Mouse (Mus musculus) cerebellum, adult 9-11 months (tissue): Measurements from ENCODE around the gene Prss16.
A peak's percentile ranks its signal among the peaks of the same experiment; 100 is the strongest.

Source experiments
- DNase-seq: peaks from one replicate; pipeline ENCODE4 v3.0.0; 2022

Gene Prss16

DNA sequence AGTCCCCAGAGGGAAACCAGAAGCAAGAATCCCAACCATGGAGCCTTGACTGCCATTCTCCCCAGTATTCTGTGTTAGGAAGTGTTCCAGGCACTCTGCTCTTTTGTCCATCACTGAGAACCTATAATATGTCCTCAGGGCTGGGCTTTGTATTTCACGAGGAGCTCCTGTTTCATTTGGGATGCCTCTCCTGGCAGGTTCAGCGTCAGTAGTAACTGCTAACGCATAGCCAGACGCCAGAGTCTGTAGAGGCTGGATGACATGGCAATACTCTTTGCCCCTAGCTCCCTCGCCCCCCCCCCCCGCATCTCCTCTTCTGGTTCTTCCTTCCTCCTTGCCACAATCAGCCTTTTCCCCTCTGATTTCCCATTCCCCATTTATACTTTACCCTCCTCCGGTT, at the start of gene Prss16:
Gene Prss16, minus strand, starts transcription at position 101 of the 400 bp plus-strand sequence.
- DNase-seq: no peak

DNA sequence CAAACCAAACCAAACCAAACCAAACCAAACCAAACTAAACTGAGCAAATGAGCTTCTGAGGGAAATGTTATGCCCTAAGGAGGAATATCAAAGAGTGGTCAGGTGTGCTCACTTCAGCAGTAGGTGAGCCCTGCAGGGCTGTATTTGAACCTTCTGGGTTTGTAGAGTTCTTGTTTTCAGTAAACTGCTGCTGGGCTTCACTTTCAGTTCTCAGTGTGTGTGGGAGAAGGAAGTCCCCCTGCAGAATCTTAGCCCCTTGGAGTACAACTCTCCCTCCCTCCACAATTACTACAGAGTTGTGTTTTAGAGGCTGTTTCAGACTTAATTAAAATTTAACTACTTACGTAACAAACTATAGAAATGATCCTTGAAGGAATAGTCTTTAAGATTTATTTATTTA, 44.2 kb upstream of the Prss16 start:
- DNase-seq: no peak

DNA sequence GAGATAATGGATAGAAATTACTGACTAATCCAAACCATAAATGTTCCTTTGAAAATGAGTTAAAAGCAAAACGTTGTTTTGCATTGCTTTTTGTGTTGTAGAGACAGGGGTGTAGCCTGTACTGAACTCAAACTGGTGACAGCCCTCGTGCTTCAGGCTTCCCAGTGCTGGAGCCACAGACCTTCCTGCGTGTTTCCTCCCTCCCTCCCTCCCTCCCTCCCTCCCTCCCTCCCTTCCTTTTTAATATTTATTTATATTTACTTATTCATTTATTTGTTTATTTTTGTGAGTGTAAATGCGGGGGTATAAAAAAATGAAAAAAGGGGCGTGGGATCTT, 41.9 kb upstream of the Prss16 start:
- DNase-seq: no peak

DNA sequence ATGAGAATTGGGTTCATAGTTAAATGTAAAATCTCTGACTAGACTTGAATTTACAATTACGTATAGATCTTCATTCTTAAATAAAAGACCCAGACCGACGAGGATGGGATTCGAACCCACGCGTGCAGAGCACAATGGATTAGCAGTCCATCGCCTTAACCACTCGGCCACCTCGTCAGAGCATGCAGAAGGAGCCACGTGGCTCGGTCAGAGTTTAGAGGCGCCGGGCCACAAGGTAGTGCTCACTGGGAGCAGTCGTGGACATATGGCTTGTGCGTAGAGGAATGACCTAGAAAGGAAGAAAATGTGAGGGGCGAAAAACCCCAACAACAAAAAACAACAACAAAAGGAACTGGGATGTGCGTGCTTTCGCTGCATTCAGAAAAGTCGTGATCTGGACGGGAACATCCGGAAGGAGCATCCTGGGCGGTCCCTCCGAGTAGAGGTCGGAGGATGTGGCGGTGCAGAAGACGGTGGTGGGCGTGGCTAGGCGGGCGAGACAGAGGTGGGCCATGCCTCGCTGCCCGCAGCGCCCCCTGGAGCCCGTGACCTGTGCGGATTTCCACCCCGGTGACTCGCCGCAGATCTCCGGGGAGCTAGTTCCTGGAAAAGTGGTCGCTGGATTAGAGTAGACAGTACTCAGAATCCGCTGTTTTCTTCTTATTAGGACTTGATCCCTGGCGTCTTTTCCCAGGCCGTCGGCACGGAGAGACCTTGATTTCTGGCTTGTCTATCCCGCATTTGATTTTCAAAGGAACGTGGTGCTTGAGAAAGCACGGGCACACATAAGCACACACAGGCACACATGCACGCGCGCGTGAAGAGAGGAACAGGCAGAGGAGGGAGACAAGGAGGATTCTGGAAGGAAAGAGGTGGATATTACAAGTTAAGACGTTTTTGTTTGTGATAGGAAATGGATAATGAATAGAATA, 41.3 kb upstream of the Prss16 start:
- DNase-seq: peak; percentile 74

DNA sequence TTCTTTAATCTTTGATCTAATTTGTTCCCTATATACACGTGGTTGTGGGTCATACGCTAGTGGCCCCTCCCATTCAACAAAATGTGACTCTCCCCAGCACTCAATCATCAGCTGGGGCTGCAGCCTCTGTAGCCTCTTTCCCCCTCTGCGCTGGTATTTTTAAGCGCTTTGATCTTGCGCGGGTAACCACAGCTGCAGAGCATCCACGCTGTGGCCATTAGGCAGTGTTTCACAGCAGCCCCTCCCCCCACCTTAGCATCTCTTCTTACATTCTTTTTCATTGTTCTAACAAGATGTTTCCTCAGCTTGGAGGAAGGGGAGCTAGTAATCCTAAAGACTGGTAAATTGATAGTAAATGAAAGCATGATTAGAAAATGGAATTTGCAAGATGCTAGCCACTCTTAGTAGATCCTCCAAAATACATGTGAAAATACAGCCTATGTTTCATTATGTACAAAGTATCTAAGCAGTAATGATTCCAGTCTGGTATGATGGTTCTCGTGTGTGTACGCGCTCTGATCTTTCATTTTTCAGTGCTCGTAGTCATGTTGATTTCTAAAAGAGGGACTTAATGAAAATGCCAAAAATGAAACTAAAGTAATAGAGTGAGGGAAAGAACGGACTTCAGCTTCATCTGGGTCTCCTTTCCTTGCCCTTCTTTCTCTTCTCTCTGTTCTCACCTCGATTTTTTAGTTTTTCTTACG, 40.3 kb upstream of the Prss16 start:
- DNase-seq: no peak

DNA sequence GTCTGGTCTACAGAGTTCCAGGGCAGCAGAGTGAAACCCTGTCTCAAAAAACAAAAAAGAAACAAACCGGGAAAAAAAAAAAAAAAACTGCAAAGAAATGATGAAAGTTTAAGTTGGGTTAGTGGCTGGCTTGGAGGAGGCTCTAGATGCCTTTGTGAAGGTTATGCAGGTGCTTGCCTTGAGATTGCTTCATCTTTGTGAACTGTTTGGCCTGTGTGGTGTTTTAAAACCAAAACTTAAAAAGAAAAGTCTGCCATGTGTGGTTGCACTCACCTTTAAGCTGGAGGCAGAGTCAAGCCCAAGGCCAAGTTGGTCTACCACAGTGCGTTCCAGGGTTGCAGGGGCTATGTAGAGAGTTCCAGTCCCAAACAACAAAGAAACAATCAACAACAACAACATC, 39.5 kb upstream of the Prss16 start:
- DNase-seq: no peak

DNA sequence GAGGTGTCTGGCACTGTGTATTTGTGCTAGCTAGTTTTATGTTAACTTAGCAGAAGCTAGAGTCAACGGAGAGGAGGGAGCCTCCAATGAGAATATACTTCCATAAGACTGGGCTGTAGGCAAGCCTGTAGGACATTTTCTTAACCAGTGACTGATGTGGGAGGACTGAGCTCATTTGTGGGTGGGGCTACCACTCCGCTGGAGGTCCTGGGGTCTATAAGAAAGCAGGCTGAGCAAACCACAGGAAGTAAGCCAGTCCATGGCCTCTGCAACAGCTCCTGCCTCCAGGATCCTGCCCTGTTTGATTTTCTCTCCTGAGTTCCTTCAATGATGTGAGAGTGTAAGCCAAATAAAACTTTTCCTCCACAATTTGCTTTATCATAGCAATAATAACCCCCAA, 35.8 kb upstream of the Prss16 start:
- no peak for DNase-seq

DNA sequence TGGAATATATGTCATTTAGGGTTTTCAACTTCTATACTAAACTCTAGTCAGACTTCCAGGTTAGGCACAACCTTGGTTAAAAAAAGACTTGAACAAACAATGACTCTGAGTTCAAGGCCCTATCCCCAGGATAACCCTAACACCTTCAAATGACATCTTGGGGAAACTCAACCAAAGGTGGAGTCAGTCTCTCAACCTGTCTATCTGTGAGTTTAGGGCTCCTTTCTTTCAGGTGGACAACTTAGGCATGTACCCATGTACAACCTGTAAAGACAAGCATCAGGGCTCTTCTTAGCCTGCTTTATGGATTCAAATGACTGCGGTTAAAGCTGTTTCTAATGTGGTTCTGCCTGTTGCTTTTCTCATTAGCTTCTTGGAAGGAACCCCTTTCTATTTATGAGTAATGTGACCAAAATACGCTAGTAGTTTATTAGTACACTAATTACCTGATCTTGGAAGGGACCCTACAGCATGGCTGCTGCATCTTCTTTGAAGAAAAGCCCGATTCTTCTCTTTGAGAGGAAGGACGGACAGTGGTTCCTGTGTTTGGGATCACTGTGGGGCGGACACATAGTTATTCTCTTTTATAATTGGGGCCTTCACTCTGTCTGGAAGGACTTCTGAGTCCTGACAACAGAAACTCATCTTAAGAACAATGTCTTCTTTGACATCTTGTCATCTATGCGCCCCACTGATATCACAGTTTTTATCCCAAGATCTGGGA, 35.1 kb upstream of the Prss16 start:
- DNase-seq: no peak

DNA sequence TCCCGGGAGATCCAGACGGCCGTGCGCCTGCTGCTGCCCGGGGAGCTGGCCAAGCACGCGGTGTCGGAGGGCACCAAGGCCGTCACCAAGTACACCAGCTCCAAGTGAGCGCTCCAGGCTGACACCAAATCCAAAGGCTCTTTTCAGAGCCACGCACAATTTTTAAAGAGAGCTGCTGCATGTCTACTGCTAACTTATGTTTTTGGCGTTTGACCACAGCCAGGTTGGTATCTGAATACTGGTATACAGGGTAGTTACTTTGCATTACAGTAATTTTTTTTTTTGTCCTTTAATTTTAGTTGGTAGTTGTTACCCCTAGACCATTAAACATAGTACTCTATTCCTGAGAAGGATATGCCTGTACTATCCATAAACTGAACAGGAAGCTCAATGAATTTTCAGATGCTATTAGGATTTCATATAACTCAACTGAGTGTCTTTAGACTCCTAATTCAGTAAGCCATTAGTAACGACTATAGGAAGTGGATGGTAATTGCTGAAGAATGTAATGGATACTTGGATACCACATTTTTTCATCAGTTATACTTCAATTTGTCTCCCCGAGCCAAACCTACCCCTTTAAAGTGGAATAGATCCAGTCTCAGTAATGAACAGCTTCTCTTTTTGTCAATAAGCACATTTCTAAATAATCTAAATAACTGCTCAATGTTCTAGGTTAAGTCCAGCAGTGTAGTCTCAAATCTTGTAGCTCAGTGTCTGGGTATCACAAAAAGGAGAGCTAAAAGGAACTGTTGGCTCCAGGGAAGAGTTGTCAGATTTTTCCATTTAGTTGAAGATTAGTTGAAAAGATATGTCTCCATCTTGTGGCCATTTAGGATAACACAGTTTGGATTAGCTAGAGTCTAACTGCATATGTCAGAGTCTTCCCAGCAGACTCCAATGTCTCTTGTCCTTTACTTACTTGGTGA, 34.2 kb upstream of the Prss16 start:
- DNase-seq: peak; percentile 53

DNA sequence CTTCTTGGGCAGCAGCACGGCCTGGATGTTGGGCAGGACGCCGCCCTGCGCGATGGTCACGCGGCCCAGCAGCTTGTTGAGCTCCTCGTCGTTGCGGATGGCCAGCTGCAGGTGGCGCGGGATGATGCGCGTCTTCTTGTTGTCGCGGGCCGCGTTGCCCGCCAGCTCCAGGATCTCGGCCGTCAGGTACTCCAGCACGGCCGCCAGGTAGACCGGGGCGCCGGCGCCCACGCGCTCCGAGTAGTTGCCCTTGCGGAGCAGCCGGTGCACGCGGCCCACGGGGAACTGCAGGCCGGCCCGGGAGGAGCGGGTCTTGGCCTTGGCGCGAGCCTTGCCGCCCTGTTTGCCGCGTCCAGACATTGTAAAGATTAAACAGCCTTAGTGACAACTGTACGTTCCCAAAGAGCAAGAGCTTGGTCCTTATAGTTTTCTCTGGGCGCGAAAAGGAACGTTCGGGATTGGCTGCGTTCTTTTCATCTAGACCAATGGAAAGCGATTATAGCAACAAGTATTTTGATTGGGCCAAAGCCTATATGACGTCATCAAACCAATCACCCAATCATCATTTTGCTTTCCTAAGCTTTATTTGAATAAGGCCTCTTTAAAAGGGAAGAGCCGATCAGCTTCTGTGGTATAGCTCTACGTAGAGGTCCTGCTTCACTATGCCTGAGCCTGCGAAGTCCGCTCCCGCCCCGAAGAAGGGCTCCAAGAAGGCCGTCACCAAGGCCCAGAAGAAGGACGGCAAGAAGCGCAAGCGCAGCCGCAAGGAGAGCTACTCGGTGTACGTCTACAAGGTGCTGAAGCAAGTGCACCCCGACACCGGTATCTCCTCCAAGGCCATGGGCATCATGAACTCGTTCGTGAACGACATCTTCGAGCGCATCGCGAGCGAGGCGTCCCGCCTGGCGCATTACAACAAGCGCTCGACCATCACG, 33.3 kb upstream of the Prss16 start, which contains the start of the genes Hist1h2ag and Hist1h2bj:
Gene Hist1h2ag, minus strand, starts transcription at position 377 of the 935 bp plus-strand sequence.
Gene Hist1h2bj, plus strand, starts transcription at position 647 of the 935 bp plus-strand sequence.
- DNase-seq: peak; percentile 95

DNA sequence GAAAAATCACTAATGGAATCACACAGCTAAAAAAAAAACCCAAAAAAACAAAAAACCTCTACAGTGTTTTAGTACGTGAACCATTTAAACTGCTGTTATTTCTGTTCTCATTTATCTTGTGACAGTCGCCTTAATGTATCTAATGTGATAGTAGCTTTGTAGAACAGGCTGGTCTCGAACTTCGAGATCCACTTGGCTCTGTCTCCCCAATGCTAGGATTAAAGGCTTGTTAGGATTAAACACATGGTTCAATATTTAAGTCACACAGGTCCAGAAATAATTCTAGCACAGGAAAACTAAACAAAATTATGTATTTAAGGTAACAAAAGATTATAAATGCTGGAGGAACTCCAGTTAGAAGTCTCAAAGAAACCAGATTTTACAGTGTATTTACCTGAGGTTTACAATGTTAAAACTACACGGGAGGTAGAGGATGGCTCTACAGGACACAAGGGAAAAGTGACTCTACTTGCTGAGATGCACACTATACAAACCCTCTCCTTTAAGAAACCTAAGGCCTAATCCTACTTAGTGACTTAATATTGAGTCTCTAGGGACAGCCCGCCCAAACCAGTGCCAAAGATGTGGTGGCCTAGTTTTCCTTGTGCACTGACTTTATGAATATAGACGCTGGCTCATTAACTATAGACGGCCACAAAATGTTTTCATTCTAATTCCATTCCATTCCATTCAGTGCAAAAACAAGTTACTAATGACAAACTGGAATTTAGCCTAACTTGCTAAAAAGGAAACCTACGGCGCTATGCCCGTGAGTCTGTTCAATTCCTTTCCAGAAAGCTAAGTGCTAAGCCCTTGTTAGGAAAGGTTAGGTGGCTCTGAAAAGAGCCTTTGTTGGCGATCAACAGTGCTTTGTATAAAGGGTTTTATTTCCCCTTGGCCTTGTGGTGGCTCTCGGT, 32.4 kb upstream of the Prss16 start:
- DNase-seq: no peak

DNA sequence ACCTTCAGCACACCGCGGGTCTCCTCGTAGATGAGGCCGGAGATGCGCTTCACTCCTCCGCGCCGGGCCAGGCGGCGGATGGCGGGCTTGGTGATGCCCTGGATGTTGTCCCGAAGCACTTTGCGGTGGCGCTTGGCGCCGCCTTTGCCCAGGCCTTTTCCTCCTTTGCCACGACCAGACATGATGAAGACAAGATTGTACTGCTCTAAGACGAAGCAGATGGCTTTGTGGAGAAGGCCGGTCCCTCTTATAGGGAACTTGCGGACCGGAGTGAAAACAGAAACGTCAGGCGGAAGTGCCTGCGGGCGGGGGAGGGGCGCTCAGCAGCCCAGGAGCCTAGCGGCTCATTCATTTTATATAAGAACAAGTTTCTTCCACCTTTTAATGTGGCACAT, 31.6 kb upstream of the Prss16 start, which contains the start of gene Hist1h4i:
Gene Hist1h4i, minus strand, starts transcription at position 221 of the 395 bp plus-strand sequence.
- peak; percentile 97 for DNase-seq

DNA sequence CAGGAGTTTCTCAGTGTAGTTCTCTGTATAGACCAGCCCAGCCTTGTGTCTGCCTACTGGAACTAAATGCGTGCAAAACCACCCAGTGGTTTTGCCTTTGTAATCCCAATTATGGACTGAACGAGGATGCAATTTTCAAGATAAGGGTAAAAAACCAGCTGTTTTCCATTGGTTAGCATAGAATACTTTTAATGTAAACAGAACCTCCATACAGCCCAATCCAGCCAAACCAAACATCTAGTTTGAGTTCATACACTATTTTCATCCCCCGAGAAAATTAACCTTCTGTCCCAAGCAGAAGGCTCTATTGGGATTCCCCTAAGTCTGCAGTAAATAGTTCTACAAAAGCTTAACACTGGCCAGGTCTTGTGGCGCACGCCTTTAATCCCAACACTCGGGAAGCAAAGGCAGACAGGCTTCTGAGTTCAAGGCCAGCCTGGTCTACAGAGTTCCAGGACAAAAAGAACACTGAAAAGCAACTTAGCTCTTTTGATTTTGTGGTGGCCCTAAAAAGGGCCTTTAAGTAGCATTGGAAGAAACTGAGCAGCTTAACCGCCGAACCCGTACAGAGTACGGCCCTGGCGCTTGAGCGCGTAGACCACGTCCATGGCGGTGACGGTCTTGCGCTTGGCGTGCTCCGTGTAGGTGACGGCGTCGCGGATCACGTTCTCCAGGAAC, 31.1 kb upstream of the Prss16 start:
- no peak for DNase-seq

DNA sequence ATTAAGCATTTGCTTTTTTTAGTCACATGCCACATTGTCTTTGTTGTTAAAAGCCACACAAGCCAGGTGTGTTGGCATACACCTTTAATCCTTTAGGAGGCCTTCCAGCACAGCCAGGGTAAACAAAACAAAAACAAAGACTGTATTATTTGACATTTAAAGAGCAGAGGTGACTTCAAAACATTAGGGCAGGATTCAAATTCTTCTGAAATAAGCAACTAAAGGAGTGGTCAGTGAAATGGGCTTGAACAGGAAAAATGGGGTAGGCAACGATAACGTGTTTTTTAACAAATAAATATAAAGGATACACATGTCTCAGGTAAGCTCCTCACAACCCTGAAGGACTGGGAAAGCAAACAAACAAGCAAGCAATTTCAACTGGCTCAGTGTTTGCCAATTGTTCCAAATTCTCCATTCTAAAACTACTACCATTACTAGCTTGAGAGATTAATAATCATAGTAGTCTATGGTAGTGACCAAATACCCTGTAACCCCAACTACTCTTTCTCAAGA, 30.5 kb upstream of the Prss16 start:
- DNase-seq: no peak

DNA sequence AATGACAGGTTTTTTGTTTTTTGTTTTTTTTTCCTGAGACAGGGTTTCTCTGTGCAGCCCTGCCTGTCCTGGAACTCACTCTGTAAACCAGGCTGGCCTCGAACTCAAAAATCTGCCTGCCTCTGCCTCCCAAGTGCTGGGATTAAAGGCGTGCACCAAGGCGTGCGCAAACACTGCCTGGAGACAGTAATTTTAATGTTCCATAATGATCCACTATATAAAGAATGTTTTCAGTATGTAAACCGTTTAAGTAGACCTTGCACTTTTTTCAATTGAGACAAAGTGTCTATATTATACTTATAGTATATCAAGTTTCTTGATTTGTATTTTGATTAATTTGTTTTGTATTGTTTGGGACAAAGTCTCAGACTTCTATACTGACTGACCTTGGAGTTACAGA, 29.8 kb upstream of the Prss16 start:
- no peak for DNase-seq

DNA sequence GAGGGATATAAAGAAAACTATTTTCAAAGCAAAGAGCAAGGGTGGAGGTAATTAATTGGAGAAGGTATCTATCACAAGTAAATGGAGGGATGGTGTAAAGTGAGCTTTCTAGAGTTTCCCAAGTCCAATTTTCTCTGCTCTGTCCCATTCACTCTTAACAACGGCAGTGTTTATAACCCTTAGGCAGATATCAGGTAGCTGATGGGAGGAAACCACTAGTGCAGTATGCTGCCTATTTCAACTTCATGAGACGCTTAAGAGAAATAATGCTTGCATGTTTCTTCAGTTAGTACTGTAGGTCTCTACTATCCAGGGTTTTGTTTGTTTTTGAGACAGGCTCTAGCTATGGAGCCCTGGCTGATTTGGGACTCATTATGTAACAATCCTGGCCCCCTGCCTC, 27.9 kb upstream of the Prss16 start:
- no peak for DNase-seq

DNA sequence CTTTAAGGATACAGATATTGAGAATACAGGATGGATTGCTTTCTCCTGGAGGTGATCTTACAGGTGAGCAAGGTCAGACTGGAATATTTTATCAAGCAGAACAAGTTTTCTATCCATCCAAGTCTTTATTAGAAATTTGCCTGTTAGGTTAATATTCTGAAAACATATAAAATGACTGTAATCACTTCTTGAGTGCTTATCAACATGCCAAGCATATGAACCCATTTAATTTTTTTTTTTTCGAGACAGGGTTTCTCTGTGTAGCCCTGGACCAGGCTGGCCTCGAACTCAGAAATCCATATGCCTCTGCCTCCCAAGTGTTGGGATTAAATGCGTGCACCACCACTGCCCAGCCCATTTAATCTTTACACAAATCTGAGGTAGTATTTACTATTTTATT, 27.4 kb upstream of the Prss16 start:
- no peak for DNase-seq

DNA sequence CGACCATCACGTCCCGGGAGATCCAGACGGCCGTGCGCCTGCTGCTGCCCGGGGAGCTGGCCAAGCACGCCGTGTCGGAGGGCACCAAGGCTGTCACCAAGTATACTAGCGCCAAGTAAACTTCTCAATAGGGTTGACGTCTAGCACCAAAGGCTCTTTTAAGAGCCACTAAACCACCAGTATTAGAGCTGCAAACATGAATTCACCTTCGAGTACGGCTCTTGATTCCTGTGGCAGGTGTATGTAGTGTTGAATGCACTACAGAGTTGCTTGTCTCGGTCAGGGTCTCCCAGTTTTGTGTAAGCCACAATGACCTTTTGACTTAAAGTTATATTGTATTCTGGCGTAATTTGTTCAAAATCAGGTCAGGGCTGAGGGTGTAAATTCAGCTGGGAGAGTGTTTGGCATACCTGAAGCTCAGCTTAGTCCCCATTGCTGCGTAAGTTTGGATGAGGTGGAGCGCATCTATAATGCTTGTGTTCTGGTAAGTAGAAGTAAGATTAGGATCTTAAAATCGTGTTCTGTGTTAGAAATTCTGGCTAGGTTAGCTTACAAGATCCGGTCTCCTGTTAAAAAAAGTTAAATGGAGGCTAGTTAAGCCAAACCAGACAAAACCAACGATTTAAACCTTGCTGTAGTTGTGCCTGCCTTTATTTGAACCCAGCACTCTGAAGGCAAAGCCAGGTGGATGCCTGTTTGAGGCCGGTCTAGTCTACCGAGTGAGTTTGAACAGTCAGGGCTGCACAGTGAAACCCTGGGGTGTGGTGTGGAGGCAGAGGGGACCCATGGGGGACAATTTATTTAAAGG, 26.8 kb upstream of the Prss16 start:
- no peak for DNase-seq
